Mouse (Mus musculus): ENCODE measurements around the gene Gipc3. TPM values are rescaled to one million over a fixed set of nuclear protein-coding genes. Genes with fewer than 3 reads are reported as not detected.
A peak's percentile ranks its signal among the peaks of the same experiment; 100 is the strongest.

The Gipc3 gene
- total RNA-seq, 1 experiment from 2014 or later, result 4.5 TPM

- no peak for DNase-seq
Measured at GRCm38 (mm10) chr10:81367207-81367495, 24.1 kb upstream of the Gipc3 start.

DNA sequence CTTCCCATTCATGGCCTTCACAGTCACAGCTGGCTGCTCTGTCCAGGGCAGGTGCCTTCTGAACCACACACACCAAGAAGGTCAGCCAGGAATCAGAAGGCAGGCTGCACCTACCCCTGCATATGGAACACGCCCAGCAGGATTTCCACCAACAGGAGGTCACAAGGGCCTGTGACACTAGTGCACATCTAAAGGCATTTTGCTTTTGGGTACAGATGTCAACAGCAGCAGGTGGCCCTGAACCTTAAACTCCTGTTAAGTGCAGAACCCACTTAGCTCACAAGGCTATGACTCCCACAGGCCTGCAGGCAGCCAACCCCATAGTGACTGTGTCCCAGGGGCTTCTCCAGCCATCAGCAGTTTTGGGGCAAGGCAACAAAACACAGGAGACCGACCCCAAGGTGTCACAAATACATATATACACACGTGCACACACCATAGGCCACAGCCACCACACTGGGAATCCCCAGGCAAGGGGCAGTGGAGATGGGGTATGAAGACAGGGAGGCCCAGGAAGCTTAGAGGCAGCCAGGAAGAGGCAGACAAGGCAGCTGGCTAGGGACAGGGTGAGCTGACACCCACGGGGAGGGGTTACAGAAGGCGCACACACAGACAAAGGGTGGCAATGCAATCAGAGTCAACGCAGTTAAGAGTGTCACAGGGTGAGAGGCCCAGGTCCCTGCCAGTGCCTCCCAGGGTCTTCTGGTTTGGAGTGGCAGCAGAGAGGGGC lies 23.6 kb upstream of the Gipc3 start:
- no peak for DNase-seq

DNA sequence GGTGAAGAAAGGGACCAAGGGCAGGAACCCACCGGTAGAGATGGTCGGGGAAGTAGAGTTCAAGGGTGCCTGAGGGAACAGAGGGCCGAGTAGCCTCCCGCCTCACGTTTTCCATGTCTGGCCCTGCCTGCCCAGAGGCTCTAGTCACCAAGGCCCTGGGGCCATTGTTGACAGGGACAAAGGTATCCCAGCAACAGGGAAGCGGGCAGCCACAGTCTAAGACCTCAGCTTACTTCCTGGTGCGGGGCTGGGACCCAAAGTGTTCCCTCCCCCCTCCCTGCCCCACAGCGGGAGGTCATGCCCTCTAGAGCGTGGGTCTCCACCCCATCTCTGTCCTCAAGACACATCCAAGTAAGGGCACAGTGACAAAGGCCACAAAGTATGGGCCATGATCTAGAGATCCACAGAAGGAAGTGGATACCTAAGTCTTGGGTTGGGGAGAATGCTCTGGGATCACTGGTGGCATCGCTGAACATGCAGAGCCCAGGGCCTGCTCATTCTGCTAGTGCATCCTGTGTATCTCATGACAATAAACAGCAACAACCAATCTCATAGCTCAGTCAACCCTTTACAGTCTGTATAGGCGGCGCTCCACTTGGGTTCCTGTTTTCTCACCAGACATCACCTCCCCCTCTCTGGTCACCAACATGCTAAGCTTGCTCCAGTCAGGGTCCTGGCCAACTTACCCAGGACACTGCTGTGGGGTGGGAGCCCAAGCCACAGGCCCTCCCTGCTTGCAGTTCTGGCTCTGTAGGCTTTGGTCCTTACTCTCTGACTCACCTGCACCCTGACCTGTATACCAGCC lies 22.8 kb upstream of the Gipc3 start, which contains the start of gene 4930404N11Rik:
Gene 4930404N11Rik, minus strand, starts transcription at position 145 of the 805 bp plus-strand sequence.
- no peak for DNase-seq

- DNase-seq, result no peak
Measured at GRCm38 (mm10) chr10:81365073-81365472, 22.0 kb upstream of the Gipc3 start.

DNA sequence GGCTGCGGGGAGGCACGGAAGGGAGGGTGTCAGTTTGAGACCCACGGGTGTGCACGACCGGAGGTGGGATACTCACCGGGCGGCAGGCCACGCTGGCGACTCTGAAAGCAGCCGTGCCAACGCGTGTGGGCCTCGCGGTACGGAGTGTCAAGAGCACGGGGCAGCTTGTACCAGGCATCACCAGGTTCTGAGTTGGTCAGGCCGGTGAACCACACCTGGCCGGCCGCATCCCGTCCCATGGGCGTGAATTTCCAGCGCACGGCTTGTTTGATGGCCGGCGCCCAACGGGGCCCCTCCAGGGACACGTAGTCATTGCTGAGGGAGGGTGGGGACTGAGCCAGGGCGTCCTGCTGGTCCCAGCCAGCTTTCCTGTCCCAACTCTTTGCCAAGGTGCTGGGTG lies 21.6 kb upstream of the Gipc3 start:
- DNase-seq, result peak; percentile 53

DNA sequence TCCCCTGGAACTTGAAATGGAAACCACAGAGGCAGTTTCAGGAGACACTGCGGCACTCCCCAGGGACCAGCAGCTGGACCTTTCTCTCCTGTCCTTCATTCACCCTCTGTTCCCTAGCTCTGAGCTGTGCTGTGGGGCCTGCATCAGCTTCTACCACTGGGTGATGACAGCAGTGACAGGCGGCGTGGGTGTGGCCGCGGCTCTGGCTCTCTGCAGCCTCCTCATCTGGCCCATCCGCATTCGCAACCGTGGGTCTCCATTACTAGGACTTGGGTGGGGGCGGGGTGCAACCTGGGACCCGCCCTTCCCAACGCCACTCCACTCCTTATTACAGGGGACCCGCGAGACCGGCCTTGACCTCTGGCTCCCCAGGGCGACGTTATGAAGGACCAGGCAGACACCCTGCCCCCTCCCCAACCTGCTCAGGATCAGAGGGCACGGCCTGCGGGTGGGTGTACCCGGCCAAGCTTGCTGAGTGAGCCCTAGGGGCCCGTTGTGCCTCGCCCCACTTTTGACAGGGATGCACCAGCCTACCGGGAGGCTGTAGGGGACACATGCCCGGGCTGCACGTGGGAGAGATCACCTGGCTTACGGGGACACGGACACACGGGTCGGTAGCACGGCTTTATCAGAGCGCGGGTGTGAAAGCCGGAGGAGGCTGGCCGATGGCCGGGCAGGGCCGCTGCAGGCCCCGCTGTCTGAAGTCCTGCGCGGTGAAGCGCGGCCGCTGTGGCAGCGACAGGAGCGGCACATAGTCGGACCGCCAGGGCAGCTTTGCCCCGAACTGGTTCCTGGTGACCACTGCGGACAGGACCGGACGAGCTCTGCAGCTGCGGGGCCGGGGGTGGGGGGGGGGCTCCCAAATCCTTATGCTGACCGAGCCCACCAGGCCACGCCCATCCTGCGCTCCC lies 20.6 kb upstream of the Gipc3 start:
- no peak for DNase-seq

DNA sequence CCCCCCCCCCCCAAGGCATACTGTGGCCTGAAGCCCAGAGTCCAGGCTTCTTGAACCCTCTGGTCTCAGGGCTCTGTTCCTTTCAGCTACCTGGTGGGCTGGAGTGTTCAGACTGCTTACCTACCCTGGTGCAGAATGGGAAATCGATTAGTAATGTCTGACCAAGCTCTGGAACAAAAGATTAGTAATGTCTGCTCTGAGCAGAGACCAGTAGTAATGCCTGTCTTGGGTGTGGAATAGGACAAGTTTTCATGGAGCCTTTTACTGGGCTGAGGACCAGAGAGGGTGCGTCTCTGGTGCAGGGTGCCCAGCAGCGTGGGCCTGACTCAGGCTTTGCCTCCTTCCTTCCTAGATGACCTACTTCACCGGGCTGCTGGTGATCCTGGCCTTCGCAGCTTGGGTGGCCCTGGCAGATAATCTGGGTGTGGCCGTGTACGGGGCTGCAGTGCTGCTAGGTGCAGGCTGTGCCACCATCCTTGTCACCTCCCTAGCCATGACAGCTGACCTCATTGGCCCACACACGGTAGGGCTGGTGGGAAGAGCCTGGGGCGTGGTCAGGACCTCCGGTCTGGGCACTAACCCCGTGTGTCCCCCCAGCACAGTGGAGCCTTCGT lies 19.4 kb upstream of the Gipc3 start:
- DNase-seq, result no peak

GRCm38 (mm10) chr10:81360721-81361120 lies 17.7 kb upstream of the Gipc3 start:
- no peak for DNase-seq

GRCm38 (mm10) chr10:81358841-81359240 lies 15.8 kb upstream of the Gipc3 start:
- DNase-seq, result no peak

DNA sequence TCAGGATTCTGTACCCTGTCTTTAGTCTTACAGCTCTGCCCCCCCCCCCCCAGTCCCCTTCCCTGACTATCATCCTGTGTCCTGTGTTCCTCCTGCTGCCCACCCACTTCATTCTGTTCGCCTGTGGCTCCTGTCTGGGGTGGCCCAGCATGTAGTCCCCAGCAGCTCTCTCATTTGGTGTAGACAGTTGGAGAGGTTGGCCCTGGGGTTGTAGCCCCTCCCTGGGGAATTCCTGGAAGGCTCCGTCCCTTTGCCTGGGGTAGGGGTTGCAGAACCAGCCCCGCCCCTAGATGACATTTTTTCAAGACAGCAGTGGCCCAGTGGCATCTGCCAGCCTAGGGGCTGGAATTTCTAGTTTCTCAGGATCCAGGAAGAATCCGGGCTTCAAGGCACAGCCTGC lies 15.1 kb upstream of the Gipc3 start:
- no peak for DNase-seq

GRCm38 (mm10) chr10:81356991-81357844 lies 14.2 kb upstream of the Gipc3 start, which contains the start of gene Mfsd12:
Gene Mfsd12 (plus strand): TSS chr10:81357491.
- DNase-seq, result peak; percentile 95

DNA sequence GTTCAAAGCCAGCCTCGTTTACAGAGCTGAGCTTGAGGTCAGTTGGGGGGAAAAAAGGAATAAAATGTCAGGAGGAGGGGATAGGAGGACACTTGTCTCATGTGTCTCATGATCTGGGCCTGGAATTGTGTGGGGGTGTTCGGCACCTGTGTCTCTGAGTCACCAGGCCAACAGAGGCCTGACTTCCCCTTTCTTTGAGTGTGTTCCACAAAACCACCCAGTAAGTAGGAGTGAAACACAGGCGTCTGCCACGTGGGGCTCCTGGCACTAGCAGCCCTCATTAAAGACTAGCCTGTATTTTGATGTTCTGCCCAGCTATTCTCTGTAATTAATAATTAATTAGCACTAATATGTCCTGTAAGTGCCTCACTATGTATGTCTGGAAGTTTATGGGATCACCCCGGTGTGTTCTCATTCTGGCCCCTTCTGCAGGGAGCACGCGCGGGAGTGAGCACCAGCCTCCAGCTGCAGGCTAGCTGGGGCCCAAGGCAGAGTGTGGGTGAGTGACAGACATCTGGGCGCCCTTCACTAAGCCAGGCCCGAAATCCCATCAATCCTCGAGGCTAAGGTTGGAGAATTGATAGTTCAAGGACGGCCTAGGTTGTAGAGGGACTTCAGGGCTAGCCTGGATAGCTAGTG lies 13.4 kb upstream of the Gipc3 start:
- DNase-seq, result no peak

DNA sequence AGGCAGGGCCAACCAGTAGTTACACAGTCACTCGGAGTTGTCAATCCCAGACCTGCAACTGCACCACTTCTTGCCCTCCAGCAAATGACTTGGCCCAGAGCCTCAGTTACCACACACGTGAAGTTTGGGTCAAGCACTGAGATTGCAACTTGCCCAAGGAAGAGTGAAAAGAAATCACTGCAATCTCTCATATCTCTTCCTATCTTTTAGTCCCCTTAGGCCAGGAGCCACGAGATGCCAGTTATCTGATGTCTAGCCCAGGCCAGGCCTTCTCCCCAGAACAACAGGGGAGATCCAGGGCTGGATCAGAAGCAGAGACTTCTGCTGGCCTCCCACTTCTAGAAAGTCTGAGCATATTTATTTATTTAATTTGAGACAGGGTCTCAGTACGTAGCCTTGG lies 12.5 kb upstream of the Gipc3 start:
- DNase-seq, result no peak

GRCm38 (mm10) chr10:81354738-81355477 lies 11.8 kb upstream of the Gipc3 start:
- DNase-seq, result no peak

GRCm38 (mm10) chr10:81351678-81352291 lies 8.7 kb upstream of the Gipc3 start:
- no peak for DNase-seq

- peak; percentile 99 for DNase-seq
Measured at GRCm38 (mm10) chr10:81350351-81351063, 7.4 kb upstream of the Gipc3 start, which contains the start of gene Hmg20b. Gene Hmg20b (minus strand): TSS chr10:81350480.

DNA sequence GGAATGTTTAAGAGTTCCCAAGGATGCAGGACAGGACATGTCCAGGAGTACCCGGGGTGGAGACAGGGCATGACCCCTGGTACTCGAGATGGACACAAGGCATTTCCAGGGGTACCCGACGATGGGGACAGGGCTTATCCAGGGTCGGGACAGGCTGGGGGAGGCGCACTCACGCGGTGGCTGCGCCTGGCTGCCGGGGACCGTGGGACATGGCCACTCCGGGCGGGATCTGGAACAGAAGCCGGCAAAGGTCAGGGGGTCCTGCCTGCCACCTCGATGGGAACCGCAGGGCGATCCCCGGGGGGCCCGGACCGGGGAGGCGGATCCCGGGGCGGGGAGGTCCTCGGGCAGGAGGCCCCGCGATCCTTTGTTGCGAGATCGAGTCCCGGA lies 6.9 kb upstream of the Gipc3 start:
- DNase-seq, result no peak

DNA sequence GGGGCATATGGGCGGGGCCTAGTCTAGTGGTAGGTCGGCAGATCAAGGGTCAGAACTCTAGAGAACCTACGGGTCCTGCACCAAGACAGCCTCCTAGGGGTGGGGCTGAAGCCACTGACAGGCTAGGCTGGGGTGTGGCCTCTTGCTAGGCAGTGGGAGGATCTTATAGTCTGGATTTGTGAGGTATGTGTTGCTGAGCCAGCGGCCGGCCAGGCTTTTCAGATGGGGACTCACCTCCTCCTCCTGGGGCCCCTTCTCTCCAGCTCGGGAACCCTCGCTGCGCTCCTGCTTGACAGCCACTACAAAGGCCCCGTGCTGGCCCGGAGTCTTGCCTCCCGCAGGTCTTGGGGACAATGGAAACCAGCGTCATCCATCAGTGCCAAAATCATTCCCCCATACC lies 6.1 kb upstream of the Gipc3 start:
- DNase-seq, result peak; percentile 47

Data from adrenal gland, postnatal 25 days (tissue).